Mouse (Mus musculus) urinary bladder, adult 18-20 months (tissue): ENCODE measurements at regions not wholly inside any gene's neighbourhood (a gene's known extent, or its start where the extent isn't known, plus 50 kb on each side); places are given as distances from the start of the nearest gene placed in this dataset.

Source experiments
- DNase-seq, 2 experiments: peaks; one replicate each; pipeline ENCODE4 v3.0.0; 2022; ENCODE audit warnings: low spot score in 2 of 2, mixed read lengths in 2 of 2

- no peak for DNase-seq
These were observed 521.8 kb downstream of the Nr2f2 start for GRCm38 (mm10) chr7:69844631-69845324.

- DNase-seq = no peak
These were observed 529.2 kb downstream of the Nr2f2 start for GRCm38 (mm10) chr7:69837379-69837778.

- no peak for DNase-seq
These were observed 539.3 kb downstream of the Nr2f2 start for GRCm38 (mm10) chr7:69827251-69827650.

- DNase-seq = no peak
These were observed 546.0 kb downstream of the Nr2f2 start for GRCm38 (mm10) chr7:69820570-69820969.

- DNase-seq = no peak
These were observed 554.2 kb downstream of the Nr2f2 start for GRCm38 (mm10) chr7:69812301-69812700.

GRCm38 (mm10) chr7:69810873-69811272, 555.7 kb downstream of the Nr2f2 start:
- no peak for DNase-seq

GRCm38 (mm10) chr7:69807220-69807619, 559.3 kb downstream of the Nr2f2 start:
- DNase-seq = no peak

- DNase-seq = no peak
These were observed 595.6 kb downstream of the Nr2f2 start for GRCm38 (mm10) chr7:69770980-69771348.

- no peak for DNase-seq
These were observed 596.1 kb downstream of the Nr2f2 start for GRCm38 (mm10) chr7:69770313-69770979.

GRCm38 (mm10) chr7:69766451-69766850, 600.1 kb downstream of the Nr2f2 start:
- DNase-seq = no peak

- DNase-seq = no peak
These were observed 626.0 kb downstream of the Nr2f2 start for GRCm38 (mm10) chr7:69740495-69740894.

GRCm38 (mm10) chr7:69738998-69739397, 627.5 kb downstream of the Nr2f2 start:
- DNase-seq = no peak

GRCm38 (mm10) chr7:69715081-69715480, 651.5 kb downstream of the Nr2f2 start:
- no peak for DNase-seq

GRCm38 (mm10) chr7:69670211-69670610, 696.3 kb downstream of the Nr2f2 start:
- DNase-seq = no peak

GRCm38 (mm10) chr7:69655583-69655982, 711.0 kb downstream of the Nr2f2 start:
- peak in 1 of 2 experiments; percentile 5 for DNase-seq

- no peak for DNase-seq
These were observed 721.1 kb downstream of the Nr2f2 start for GRCm38 (mm10) chr7:69645449-69645848.

GRCm38 (mm10) chr7:69641652-69642051, 724.9 kb downstream of the Nr2f2 start:
- no peak for DNase-seq

- DNase-seq = no peak
These were observed 766.7 kb downstream of the Nr2f2 start for GRCm38 (mm10) chr7:69599866-69600265.

GRCm38 (mm10) chr7:69585716-69586115, 780.8 kb downstream of the Nr2f2 start:
- no peak for DNase-seq

- DNase-seq = no peak
These were observed 781.4 kb downstream of the Nr2f2 start for GRCm38 (mm10) chr7:69585131-69585530.

GRCm38 (mm10) chr7:69584516-69584915, 782.0 kb downstream of the Nr2f2 start:
- no peak for DNase-seq

- no peak for DNase-seq
These were observed 782.6 kb downstream of the Nr2f2 start for GRCm38 (mm10) chr7:69583901-69584300.

- no peak for DNase-seq
These were observed 784.9 kb downstream of the Nr2f2 start for GRCm38 (mm10) chr7:69581668-69582067.
